Mouse (Mus musculus): ENCODE data around the gene Ehhadh.
"Not testable (repeated sequence)": the region's sequence is repeated elsewhere in the genome, so short reads cannot be mapped to it uniquely, and the experiment has no call there.

Ehhadh gene

GRCm38 (mm10) chr16:21787516-21788353, at the start of gene Ehhadh:
Ehhadh (minus strand) TSS chr16:21787807.
- DNase-seq = peak; percentile 82

GRCm38 (mm10) chr16:21836311-21837072, 48.9 kb upstream of the Ehhadh start:
- DNase-seq = peak; percentile 39

- DNase-seq = no peak
These were observed 48.0 kb upstream of the Ehhadh start for GRCm38 (mm10) chr16:21835584-21835931.

GRCm38 (mm10) chr16:21834866-21835583, 47.4 kb upstream of the Ehhadh start:
- DNase-seq = no peak

- no peak for DNase-seq
These were observed 46.4 kb upstream of the Ehhadh start for GRCm38 (mm10) chr16:21833970-21834369.

- no peak for DNase-seq
These were observed 45.9 kb upstream of the Ehhadh start for GRCm38 (mm10) chr16:21833469-21833868.

GRCm38 (mm10) chr16:21831764-21832163, 44.2 kb upstream of the Ehhadh start:
- no peak for DNase-seq

- DNase-seq = no peak
These were observed 43.2 kb upstream of the Ehhadh start for GRCm38 (mm10) chr16:21830784-21831183.

- DNase-seq = no peak
These were observed 42.1 kb upstream of the Ehhadh start for GRCm38 (mm10) chr16:21829711-21830110.

- no peak for DNase-seq
These were observed 40.0 kb upstream of the Ehhadh start for GRCm38 (mm10) chr16:21827581-21827980.

GRCm38 (mm10) chr16:21827153-21827552, 39.5 kb upstream of the Ehhadh start:
- no peak for DNase-seq

- DNase-seq = peak; percentile 41
These were observed 38.0 kb upstream of the Ehhadh start for GRCm38 (mm10) chr16:21825612-21826031.

- no peak for DNase-seq
These were observed 31.0 kb upstream of the Ehhadh start for GRCm38 (mm10) chr16:21818629-21819028.

GRCm38 (mm10) chr16:21818132-21818531, 30.5 kb upstream of the Ehhadh start:
- peak; percentile 59 for DNase-seq

GRCm38 (mm10) chr16:21815669-21816010, 28.0 kb upstream of the Ehhadh start:
- no peak for DNase-seq

GRCm38 (mm10) chr16:21814861-21815668, 27.5 kb upstream of the Ehhadh start:
- peak; percentile 77 for DNase-seq

- DNase-seq = no peak
These were observed 25.7 kb upstream of the Ehhadh start for GRCm38 (mm10) chr16:21813164-21813834.

GRCm38 (mm10) chr16:21807786-21808185, 20.2 kb upstream of the Ehhadh start:
- not testable (repeated sequence) for DNase-seq

GRCm38 (mm10) chr16:21806892-21807291, 19.3 kb upstream of the Ehhadh start:
- DNase-seq = no peak

- DNase-seq = no peak
These were observed 16.7 kb upstream of the Ehhadh start for GRCm38 (mm10) chr16:21804258-21804657.

- DNase-seq = no peak
These were observed 7.5 kb upstream of the Ehhadh start for GRCm38 (mm10) chr16:21795071-21795470.

GRCm38 (mm10) chr16:21794697-21795045, 7.1 kb upstream of the Ehhadh start:
- no peak for DNase-seq
